Mouse (Mus musculus): Measurements from ENCODE around the gene 2310061I04Rik.

Gene 2310061I04Rik

DNA sequence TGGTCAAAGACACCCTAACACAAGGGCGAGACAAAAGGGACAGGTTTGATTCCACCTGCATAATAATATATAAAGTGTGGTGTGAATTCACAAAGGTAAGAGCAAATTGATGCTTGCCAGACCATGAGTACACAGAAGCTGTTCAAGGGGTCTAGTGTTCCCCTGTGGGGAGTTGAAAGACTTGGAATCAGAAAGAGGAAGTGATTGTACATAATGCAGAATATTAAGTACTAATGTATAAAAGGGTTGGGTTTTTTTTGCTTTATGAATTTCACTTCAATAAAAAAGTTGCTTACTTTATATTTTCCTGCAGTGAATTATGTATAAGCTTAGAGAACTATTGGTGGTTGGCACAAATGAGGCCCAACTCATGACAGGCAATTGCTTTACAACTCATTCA is 37.9 kb downstream of the 2310061I04Rik start:
- in situ Hi-C loops (cut with MboI; ENCODE audit: unreplicated experiment in 2 of 2): no loop called here

- in situ Hi-C loops (cut with MboI; ENCODE audit: unreplicated experiment in 2 of 2): no loop called here
Measured at GRCm38 (mm10) chr17:35850974-35851373, 46.3 kb downstream of the 2310061I04Rik start.

DNA sequence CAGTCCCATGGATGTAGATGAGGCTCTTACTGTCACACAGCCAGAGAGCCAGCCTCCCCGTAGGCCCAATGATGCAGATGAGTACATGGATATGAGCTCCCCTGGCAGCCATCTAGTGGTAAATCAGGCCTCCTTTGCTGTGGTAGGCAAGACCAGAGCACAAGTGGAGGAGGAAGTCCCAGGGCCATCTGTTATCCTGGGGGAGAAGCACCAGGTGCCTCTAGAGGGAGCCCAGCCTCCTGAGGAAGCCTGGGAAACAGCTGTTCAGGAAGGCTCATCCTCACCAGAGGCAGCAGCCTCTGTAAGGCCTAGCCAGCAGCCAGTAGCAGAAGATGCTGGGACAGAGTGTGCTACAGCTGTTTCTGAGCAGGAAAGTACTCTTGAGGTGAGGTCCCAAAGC is 49.1 kb downstream of the 2310061I04Rik start:
- in situ Hi-C loops (cut with MboI; ENCODE audit: unreplicated experiment in 2 of 2): no loop called here

GRCm38 (mm10) chr17:35843514-35843913 is 53.7 kb downstream of the 2310061I04Rik start:
- in situ Hi-C loops (cut with MboI; ENCODE audit: unreplicated experiment in 2 of 2): no loop called here

Measured in v-Abl transformed pro-B cells (cell line).